Mouse (Mus musculus) left cerebral cortex, postnatal 25 days (tissue): ENCODE results near the gene Gabrb1. TPM values are rescaled to one million over a fixed set of nuclear protein-coding genes. Genes with fewer than 3 reads are reported as not detected.
"Not testable (repeated sequence)": the region's sequence is repeated elsewhere in the genome, so short reads cannot be mapped to it uniquely, and the experiment has no call there.

ENCODE experiments used
- DNase-seq, 2 experiments: peaks; one replicate each; pipeline ENCODE4 v3.0.0; 2022; ENCODE audit warnings: low spot score in 2 of 2, mixed read lengths in 1 of 2
- intact Hi-C: fragments of 180-260 bp; cut with DNase I; formaldehyde crosslinking; loops from one replicate; pipeline ENCODE4 v1.15.1; 2025
- total RNA-seq, 2 experiments: library from RNA; stranded (reverse); gene quantifications; 2 replicates each; pipeline ENCODE4 v1.2.3; 2021

The Gabrb1 gene
- total RNA-seq, 2 experiments from 2014 or later: 88.3 to 97.0 TPM

- intact Hi-C loops: no loop called here
- no peak for DNase-seq
These were observed 476.0 kb downstream of the Gabrb1 start for GRCm38 (mm10) chr5:72133906-72134305.

DNA sequence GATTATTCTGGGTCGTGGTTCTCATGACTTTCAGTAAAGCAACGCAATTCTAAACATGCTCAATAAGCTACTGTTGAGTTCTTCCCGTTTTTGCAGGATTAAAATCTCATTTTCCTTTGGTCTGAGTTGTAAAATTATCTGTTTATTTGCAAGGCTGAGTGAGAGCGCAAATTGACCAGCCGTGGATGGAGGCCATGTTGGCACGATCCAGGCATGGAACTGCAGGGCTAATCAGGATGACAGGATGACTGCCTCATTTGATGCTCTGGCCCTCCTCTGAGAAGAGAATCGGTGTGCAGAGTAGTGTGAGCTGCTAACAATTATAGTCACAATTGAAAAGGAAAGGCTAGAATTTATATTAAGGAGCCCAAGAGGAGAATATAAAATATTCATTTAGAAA lies 480.3 kb downstream of the Gabrb1 start:
- DNase-seq: no peak
- intact Hi-C loops: no loop called here

DNA sequence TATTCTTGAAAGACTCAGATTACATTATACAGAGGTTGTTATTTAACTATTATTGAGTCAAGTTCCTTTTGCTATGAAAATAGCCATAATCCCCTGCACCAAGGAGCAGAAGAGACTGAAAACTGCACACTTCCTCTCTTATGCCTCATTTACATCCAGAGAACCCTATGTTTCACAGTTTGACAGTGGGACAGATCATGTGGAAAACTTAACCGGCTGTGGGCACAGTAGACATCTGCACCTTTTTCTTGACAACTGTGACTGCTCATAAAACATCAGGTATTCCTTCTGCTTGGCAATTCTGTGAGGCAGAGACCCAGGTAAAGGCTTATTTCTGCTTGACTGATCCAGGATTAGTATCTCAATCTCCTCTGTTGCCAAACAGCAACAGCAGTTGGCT lies 481.7 kb downstream of the Gabrb1 start:
- DNase-seq: no peak
- intact Hi-C loops: no loop called here

DNA sequence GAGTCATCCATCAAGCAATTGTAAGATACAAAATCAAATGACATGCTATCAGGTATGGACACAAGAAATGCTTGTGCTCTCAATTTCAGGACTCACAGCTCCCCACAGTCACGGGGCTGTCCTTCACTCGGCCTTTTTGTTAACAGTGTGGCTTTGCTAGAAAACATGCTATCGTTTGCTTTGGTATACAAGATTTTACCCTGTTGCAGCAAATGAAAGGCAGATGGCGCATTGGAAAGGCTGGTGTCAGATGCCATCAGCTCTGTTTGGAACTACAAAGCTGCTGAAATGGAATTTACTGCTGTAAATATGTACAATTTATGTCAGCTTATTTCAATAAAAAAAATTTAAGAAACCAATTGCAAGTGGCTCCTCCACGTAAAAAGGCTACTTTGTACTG lies 490.8 kb downstream of the Gabrb1 start:
- intact Hi-C loops: no loop called here
- no peak for DNase-seq

DNA sequence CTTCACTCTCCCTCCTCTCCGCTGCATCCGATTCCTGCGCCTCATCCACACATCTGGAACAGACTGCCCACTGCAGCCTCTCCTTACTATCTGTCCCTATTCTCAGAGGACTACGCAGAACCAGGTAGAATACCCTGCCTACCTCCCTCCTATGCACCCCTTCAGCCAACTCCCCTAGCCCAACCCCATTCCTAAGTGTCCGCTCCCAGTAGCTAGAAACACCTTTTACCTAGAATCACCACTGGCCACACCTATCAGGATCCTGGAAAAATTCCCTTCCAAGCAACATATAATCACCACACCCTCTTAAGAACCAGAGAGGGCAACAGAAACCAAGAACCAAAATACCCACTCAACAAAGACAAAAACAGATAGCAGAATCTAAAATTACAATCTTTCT lies 493.0 kb downstream of the Gabrb1 start:
- intact Hi-C loops: no loop called here
- no peak for DNase-seq

GRCm38 (mm10) chr5:72155686-72156085 lies 497.8 kb downstream of the Gabrb1 start:
- DNase-seq, intact Hi-C loops: not testable (repeated sequence)

GRCm38 (mm10) chr5:72156598-72156997 lies 498.7 kb downstream of the Gabrb1 start:
- DNase-seq: no peak
- intact Hi-C loops: no loop called here

GRCm38 (mm10) chr5:72158667-72159066 lies 500.8 kb downstream of the Gabrb1 start:
- intact Hi-C loops: no loop called here
- peak; percentile 21 to 51 for DNase-seq

DNA sequence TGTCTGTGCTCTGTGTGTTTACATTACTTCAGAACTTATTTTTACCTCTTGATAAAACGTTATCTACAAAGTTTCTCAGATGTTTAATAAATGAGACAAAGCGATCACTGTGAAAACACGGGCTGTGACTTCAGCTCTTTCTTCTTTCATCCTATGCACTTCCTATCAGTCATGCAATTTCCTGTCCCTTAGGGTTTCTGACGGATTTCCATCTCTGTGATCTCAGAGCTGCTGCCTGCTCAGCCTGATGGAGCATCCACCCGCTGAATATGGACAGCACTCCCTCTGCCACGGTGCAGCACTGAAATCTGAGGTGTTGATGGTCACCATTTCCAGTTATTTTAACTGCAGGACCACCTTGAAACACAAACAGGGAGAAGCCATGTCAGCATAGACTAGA lies 501.6 kb downstream of the Gabrb1 start:
- intact Hi-C loops: no loop called here
- no peak for DNase-seq

- DNase-seq: no peak
- intact Hi-C loops: no loop called here
These were observed 503.0 kb downstream of the Gabrb1 start for GRCm38 (mm10) chr5:72160781-72161485.

DNA sequence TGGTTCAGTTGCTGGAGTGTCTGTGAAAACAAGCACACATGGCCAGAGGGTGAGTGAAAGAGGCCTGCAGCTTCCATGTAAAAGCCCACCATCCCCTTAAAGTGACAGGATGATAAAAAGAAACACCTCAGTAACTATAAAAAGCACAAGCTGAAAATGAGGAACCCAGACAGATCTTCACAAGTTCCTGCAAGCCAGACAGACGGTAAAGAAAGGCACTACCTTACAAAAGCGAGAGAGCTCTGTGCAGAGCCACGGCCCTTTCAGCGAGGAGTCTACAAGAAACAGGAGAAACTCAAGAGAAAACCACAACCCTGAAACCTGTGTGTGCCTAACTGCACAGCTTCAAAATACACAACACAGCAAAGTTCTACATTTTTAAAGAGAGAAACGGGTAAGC lies 504.9 kb downstream of the Gabrb1 start:
- DNase-seq: no peak
- intact Hi-C loops: no loop called here

DNA sequence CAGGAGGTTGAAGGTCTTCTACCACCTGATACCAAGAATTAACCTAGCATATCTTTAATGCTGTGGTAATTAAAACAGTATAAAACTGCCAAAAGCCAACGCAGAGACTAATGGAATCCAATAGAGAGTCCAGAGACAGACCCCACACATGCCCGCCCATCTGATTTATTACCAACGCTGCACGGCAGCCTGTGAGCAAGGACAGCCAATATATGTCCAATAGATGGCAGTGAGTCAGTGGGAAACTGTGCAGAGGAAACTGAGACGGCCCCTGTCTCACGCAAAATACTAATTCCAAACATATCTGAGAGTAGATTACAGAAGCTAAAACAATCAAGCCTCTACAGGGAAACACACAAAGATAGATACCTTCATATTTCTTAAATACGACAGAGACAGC lies 506.5 kb downstream of the Gabrb1 start:
- intact Hi-C loops: no loop called here
- no peak for DNase-seq

- intact Hi-C loops: no loop called here
These were observed 509.8 kb downstream of the Gabrb1 start, which contains the start of gene Commd8 for GRCm38 (mm10) chr5:72167594-72168284. Gene Commd8, minus strand, starts transcription at chr5:72168189.

DNA sequence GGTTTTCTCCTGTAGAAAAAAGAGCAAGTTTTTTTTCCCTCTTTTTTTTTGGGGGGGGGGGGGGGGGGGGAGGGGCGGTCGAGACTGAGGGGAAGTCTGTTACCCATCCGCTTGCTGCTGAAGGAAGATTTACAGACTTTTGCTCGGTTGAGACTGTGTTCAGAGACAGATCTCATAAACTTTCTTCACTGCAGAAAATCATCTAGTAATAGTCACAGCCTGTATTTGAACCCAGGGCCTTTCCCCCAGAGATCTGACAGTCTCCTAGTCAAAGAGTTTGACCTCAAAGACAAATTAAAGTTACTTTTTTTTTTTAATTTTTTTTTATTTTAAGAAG lies 510.3 kb downstream of the Gabrb1 start:
- intact Hi-C loops: no loop called here
- DNase-seq: no peak

More at GRCm38 (mm10) chr5:72167594-72168284, 509.8 kb downstream of the Gabrb1 start, which contains the start of gene Commd8:
- peak; percentile 90 to 97 for DNase-seq

DNA sequence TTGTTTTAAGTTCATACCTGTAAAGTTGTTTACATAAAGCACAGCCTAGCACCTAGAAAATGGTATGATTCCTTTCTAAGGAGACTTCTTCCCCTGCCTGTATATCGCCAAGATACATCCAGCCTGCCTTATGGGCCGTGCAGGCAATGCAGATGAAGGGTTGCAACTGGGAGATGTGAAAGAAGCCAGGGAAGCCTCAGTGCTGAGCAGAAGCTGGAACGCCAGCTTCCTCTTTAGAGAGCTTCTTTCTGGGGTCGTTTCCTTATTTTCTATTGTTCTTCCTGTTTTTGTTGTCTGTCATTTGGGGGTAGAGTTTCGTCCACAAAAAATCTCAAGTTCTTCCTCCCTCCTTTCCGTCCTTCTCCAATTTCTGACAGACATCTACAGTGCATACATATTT lies 512.2 kb downstream of the Gabrb1 start:
- intact Hi-C loops: loop anchor here (10.0 kb wide), 1 partner anchor 665 kb away; no protein-coding TSS in a partner anchor

DNA sequence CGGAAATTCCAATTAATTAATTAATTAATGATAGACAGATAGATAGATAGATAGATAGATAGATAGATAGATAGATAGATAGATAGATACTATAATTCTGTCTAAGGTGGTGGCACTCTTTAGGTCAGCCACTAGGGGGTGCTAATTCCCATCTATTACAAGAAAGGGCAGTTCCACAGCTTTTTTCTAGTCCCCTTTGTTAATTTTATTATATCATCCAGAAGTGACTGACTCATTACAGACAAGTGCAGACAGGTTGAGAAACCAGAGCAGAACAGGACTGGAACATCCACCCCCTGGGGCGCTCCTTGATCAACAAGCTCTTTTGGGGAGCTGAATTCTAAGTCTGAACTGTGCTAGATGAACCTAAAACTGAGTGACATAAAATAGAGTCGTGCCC lies 514.8 kb downstream of the Gabrb1 start:
- peak in 1 of 2 experiments; percentile 36 for DNase-seq
- intact Hi-C loops: loop anchor here (1.0 to 10.0 kb wide), 2 partner anchors 97 to 668 kb away; no protein-coding TSS in a partner anchor

More for the DNA sequence above, 512.2 kb downstream of the Gabrb1 start:
- no peak for DNase-seq

DNA sequence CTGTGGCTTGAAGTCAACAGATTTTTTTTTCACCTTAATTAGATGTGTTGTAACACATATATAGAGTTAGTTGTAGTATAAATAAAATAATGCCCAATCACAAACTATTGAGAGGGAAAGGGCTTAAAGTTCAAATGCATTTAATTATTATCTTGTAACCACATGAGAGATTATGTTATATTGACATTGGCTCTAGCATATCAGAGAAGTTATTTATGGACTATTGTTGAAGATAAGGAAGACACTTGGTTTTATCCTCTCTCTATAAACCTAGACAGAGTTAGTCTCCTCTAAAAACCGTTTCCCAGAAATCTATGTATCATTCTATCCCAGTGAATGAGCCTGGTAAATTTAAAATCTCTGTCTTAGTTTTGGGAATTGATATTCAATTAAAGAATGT lies 515.6 kb downstream of the Gabrb1 start:
- DNase-seq: no peak
- intact Hi-C loops: loop anchor here (10.0 kb wide), 1 partner anchor 669 kb away; no protein-coding TSS in a partner anchor

DNA sequence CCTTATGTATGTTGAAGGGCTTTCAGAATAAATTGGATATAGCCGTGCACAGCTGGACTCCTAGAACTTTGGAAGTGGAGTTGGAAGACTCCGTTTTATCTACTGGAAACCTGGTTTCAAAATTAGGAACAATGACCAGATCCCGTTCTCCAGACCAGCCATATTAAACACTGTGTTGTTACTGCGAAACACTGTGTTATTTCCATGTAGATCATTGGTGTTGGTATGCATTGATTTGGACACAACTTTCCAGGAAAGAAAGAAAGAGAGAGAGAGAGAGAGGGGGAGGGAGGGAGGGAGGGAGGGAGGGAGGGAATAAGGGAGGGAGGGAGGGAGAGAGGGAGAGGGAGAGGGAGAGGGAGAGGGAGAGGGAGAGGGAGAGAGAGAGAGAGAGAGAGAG lies 517.1 kb downstream of the Gabrb1 start:
- intact Hi-C loops: loop anchor here (10.0 kb wide), 1 partner anchor 670 kb away; no protein-coding TSS in a partner anchor
- DNase-seq: no peak

DNA sequence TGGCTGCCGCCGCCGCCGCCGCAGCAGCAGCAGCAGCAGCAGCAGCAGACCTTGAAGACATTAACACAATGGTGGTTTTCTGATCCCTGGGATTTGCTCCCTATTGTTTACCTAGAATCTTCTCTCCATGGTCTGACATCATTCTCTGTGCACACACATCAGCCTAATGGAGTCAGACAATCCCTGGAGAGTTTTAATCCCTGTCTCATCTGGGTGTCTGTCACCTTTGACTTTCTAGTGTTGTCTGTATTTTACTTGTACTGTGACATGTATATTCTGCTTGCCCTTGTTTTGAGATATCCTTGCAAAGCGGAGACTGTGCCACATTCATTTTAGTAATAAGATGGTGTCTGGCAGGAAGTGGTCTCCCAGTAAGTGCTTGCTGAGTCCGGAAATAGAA lies 517.6 kb downstream of the Gabrb1 start:
- intact Hi-C loops: loop anchor here (10.0 kb wide), 1 partner anchor 671 kb away; no protein-coding TSS in a partner anchor
- DNase-seq: no peak

DNA sequence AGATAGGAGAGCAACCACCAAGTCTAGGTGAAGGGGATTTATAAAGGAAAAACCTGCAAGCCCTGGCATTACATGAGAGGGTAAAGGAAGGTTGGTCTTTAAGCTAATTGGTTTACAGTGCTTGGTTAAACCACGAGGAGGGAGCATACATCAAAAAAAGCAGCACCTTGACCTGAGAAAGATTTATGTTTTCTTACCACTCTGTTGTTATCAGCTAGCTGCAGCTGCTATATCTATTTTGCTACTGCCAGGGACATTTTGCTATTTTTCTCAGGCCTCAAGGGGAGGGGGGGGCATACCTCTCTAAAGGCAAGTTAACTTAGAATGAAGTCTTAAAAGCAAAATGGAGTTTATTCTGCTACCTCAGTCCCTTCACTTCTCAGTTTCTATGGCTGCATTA lies 523.3 kb downstream of the Gabrb1 start:
- DNase-seq: no peak
- intact Hi-C loops: no loop called here

- no peak for DNase-seq
- intact Hi-C loops: no loop called here
These were observed 524.9 kb downstream of the Gabrb1 start for GRCm38 (mm10) chr5:72182804-72183203.
